Mouse (Mus musculus): ENCODE results near the gene Gng8. TPM values are rescaled to one million over a fixed set of nuclear protein-coding genes. Genes with fewer than 3 reads are reported as not detected.

Gng8 gene
- polyA plus RNA-seq, 1 experiment from 2014 or later = 6.6 TPM

- no peaks in the 10 kb centered on the region; the same call in 1 of the 2 replicates for H3K4me1 ChIP-seq
- no peak overlapping the region for H3K4me3 ChIP-seq
- no peak overlapping the region for H3K27ac ChIP-seq
- H3K36me3 ChIP-seq (replicated peaks) = peaks cover 57% of the 10 kb centered on the region
- H3K27me3 ChIP-seq (ENCODE audit: poor library complexity, severe bottlenecking) = 0 out of 2 replicates have a peak, but pooled peaks cover 12% of the 10 kb centered on the region
- peak; percentile 69 for DNase-seq (ENCODE audit: extremely low spot score, low spot score)
- H3K9me3 ChIP-seq = no peaks in the 10 kb centered on the region
- WGBS = 43% methylated on average over 10 of the region's 10 CpGs
These were observed 22.3 kb downstream of the Gng8 start for GRCm38 (mm10) chr7:16913806-16914452.

DNA sequence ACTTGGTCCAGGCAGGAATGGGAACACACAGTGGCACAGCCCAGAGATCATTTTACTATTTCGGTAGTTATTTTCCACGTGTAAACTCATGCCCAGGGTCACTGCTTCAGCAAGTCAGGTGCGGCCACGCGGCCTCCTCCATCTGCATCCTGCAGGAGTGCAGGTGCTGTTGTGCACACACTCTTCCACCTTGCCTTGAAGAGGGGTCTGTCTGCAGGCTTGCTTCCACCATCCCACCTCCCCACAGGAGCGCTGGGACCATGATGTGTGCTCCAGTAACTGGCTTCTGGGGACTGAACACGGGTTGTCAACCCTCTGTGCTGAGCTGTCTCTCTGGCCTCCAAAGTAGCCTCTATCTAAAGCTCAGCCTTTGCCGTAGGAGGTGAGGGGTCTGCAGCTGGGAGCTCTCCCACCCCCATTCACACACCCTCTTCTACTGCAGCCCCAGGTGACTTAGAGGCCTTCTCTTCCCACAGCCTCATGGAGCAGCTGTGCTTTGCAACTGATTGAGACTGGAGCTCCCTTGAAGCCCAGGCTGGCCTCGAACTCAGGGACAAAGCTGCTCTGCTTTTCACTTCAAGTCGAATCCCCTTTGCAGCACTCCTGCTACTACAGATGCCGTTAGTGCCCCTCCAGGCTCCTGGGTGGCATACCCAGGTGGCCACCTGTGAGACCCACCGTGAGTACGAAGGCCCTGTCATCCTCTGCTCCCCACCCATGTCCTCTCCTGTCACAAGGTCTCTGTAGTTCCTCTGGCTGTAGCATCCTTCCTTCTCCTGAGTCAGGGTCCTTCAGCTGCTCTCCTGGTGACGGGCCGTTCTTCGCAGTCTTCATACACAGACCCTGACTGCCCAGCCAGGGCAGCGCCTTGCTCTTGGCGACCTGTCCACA lies 23.1 kb downstream of the Gng8 start:
- Histone ChIP-seq H3K27me3 (ENCODE audit: poor library complexity, severe bottlenecking) (0 out of 2 replicates have a peak, but pooled peaks cover 4% of the 10 kb centered on the region), H3K9me3 (no peaks in the 10 kb centered on the region), H3K4me1 (peaks cover 6% of the 10 kb centered on the region), H3K4me3 (no peak overlapping the region), H3K36me3 (replicated peaks) (peaks cover 64% of the 10 kb centered on the region), H3K27ac (no peak overlapping the region)
- 86% methylated on average over 18 of the region's 18 CpGs for WGBS
- no peak for DNase-seq (ENCODE audit: extremely low spot score, low spot score)

DNA sequence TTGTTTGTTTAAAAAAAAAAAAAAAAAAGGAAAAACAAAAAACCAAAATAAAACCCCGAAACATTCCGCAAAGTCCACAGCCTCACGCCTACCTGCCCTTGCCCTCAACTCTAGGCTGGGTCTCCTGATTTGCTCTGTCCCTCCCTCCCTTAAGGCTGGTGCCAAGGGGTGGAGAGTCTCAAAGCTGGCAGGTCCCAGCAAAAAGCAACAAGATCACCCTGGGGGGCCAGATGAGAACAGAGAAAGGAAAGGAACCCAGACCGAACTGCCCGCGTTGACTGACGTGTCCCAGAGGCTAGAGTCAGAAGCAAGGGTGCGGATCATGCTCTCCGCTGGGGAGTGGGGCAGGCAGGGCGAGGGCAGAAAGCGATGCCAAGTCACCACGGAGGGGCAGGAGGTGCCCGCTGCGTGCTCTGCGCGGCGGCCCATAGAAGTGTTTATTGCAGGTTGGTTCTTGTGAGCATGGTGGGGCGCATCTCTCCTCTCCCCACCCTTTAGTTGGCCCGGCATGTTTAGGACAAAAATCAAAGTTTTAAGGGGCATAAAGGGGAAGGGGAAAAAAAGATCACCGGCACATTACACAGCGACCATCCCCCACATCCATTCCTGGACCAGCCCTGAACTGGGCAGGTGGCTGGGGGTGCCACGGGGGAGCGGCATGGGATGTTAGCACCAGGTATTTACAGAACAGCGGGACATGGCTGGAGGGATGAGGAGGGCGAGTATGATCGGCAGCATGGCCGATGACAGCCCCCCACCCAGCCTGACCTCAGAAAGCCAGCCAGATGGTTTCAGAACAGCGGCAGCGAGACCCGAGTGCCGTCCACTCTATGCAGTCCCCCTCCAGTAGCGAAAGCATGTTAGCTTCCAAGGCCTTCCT lies 24.1 kb downstream of the Gng8 start:
- no peaks in the 10 kb centered on the region for H3K27me3 ChIP-seq (ENCODE audit: poor library complexity, severe bottlenecking)
- peaks cover 72% of the 10 kb centered on the region for H3K36me3 ChIP-seq (replicated peaks)
- H3K4me3 ChIP-seq = no peak overlapping the region
- 94% methylated on average over 32 of the region's 32 CpGs for WGBS
- DNase-seq (ENCODE audit: extremely low spot score, low spot score) = no peak
- H3K27ac ChIP-seq = no peak overlapping the region
- H3K4me1 ChIP-seq = peaks cover 15% of the 10 kb centered on the region
- no peaks in the 10 kb centered on the region for H3K9me3 ChIP-seq

- peaks cover 81% of the 10 kb centered on the region for H3K36me3 ChIP-seq (replicated peaks)
These were observed 25.0 kb downstream of the Gng8 start for GRCm38 (mm10) chr7:16916342-16917265.

GRCm38 (mm10) chr7:16917447-16917846 lies 25.9 kb downstream of the Gng8 start:
- no peak for DNase-seq (ENCODE audit: extremely low spot score, low spot score)
- 93% methylated on average over 11 of the region's 11 CpGs for WGBS
- no peak overlapping the region for H3K27ac ChIP-seq
- H3K27me3 ChIP-seq (ENCODE audit: poor library complexity, severe bottlenecking) = no peaks in the 10 kb centered on the region
- H3K36me3 ChIP-seq (replicated peaks) = peaks cover 88% of the 10 kb centered on the region
- H3K9me3 ChIP-seq = no peaks in the 10 kb centered on the region
- H3K4me3 ChIP-seq = no peak overlapping the region
- peaks cover 32% of the 10 kb centered on the region for H3K4me1 ChIP-seq

More at GRCm38 (mm10) chr7:16916342-16917265, 25.0 kb downstream of the Gng8 start:
- DNase-seq (ENCODE audit: extremely low spot score, low spot score) = no peak
- Histone ChIP-seq H3K4me1 (peaks cover 24% of the 10 kb centered on the region), H3K4me3 (no peak overlapping the region), H3K27ac (no peak overlapping the region), H3K9me3 (no peaks in the 10 kb centered on the region), H3K27me3 (ENCODE audit: poor library complexity, severe bottlenecking) (no peaks in the 10 kb centered on the region)
- WGBS = 89% methylated on average over 30 of the region's 30 CpGs

DNA sequence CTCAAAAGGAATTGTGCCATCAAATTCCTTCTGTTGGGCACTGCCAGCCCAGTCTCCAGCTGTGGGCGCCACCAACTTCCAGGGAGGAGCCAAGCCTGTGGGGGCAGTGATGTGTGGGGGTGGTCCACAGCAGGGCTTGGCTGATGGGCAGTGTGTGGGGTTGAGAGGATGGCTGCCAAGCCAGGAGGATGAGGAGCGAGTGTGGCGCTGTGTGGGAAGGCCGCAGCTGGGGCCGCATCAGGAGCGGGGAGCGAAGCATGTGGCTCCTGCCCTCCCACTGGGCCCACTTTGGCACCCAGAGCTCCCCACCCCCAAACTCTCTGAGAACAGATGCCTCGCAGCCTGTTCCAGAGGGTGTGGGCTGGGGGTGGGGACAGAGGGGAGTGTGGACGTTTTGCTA lies 26.4 kb downstream of the Gng8 start:
- peaks cover 38% of the 10 kb centered on the region for H3K4me1 ChIP-seq
- no peaks in the 10 kb centered on the region for H3K27me3 ChIP-seq (ENCODE audit: poor library complexity, severe bottlenecking)
- peaks cover 87% of the 10 kb centered on the region for H3K36me3 ChIP-seq (replicated peaks)
- DNase-seq (ENCODE audit: extremely low spot score, low spot score) = no peak
- H3K4me3 ChIP-seq = no peak overlapping the region
- H3K27ac ChIP-seq = no peak overlapping the region
- 92% methylated on average over 9 of the region's 9 CpGs for WGBS
- no peaks in the 10 kb centered on the region for H3K9me3 ChIP-seq

DNA sequence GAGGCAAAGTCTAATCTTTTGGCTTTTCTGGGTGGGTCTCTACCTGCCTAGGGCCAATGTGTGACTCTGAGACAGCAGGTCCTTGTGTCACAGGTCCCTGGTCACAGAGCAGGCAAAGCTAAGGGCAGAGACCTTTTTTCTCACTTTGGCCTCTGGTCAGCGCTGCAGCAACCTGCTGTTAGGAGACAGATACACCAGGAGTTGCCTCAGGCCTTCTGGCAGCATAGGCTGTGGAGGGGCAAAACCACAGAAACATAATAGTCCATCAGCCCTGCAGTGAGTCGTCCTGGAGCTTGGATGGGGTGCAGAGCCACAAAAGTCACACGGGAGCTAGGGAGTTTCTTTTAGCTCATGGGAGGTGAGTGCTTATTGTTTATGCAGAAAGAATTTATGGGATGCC lies 27.1 kb downstream of the Gng8 start:
- H3K4me1 ChIP-seq = peaks cover 41% of the 10 kb centered on the region
- H3K27ac ChIP-seq = no peak overlapping the region
- peaks cover 83% of the 10 kb centered on the region for H3K36me3 ChIP-seq (replicated peaks)
- H3K27me3 ChIP-seq (ENCODE audit: poor library complexity, severe bottlenecking) = no peaks in the 10 kb centered on the region
- no peak overlapping the region for H3K4me3 ChIP-seq
- 84% methylated on average over 3 of the region's 3 CpGs for WGBS
- DNase-seq (ENCODE audit: extremely low spot score, low spot score) = no peak
- no peaks in the 10 kb centered on the region for H3K9me3 ChIP-seq

GRCm38 (mm10) chr7:16919395-16920149 lies 28.0 kb downstream of the Gng8 start:
- 89% methylated on average over 13 of the region's 13 CpGs for WGBS
- Histone ChIP-seq H3K4me3 (no peak overlapping the region), H3K4me1 (peaks cover 42% of the 10 kb centered on the region)

GRCm38 (mm10) chr7:16920150-16920579 lies 28.6 kb downstream of the Gng8 start:
- DNase-seq (ENCODE audit: extremely low spot score, low spot score) = no peak
- Histone ChIP-seq H3K27ac (no peak overlapping the region), H3K36me3 (replicated peaks) (peaks cover 68% of the 10 kb centered on the region), H3K4me3 (no peak overlapping the region), H3K9me3 (no peaks in the 10 kb centered on the region), H3K4me1 (peaks cover 45% of the 10 kb centered on the region), H3K27me3 (ENCODE audit: poor library complexity, severe bottlenecking) (no peaks in the 10 kb centered on the region)
- WGBS = 90% methylated on average over 7 of the region's 7 CpGs

More at GRCm38 (mm10) chr7:16919395-16920149, 28.0 kb downstream of the Gng8 start:
- no peak for DNase-seq (ENCODE audit: extremely low spot score, low spot score)
- H3K9me3 ChIP-seq = no peaks in the 10 kb centered on the region
- H3K27me3 ChIP-seq (ENCODE audit: poor library complexity, severe bottlenecking) = no peaks in the 10 kb centered on the region
- 0 out of 2 replicates have a peak overlapping the region, but pooled peaks have one; percentile 20 for H3K27ac ChIP-seq
- peaks cover 74% of the 10 kb centered on the region for H3K36me3 ChIP-seq (replicated peaks)

DNA sequence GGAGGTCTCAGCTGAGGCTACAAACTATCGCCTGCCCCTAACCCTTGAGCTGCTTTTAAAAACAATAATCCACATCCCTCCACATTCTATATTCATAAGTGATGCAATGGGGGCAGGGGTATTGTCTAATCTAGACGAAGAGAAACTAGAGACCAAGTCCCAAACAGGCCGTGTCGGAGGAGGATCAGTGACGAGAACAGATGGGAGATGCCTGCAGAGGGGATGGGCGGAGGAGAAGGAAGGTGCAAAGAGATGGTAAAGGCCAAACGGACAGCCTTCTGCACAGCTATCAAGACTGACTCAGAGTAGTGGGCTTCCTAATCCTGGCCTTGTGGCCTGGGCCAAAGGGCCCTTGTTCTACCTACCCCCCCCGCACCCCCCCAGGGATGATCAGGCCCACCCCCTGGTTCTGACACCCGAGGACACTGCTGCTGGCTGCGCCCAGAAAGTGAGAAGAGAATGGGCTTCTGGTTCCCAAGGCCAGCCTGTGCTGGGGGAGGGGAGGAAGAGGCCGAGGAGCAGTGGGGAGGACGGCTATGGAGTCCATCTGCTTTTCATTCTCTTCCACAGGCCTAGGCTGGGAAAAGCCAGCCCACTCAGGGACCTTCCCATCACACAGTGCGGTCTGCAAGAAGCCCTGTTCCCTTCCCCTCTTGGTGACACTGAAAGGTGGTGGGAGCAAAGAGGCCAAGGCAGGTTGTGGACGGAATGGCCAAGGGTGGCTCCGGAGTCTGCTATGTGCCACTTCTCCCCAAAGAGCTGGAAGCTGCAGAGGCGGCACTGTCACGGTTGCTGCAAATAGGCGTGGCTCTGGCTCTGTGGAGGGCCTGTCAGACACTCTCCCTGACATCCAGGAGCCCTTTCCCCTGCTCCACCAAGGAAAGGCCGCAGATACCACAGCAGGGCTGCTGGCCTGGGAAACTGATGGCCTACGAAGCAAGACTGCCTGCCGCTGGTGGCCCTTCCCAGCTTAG lies 29.5 kb downstream of the Gng8 start:
- 55% methylated on average over 21 of the region's 21 CpGs for WGBS
- peak; percentile 28 for DNase-seq (ENCODE audit: extremely low spot score, low spot score)
- no peaks in the 10 kb centered on the region for H3K9me3 ChIP-seq
- H3K4me1 ChIP-seq = peaks cover 45% of the 10 kb centered on the region
- peak overlapping the region; percentile 94 for H3K4me3 ChIP-seq
- H3K27ac ChIP-seq = peak overlapping the region; percentile 98
- no peaks in the 10 kb centered on the region for H3K27me3 ChIP-seq (ENCODE audit: poor library complexity, severe bottlenecking)
- peaks cover 59% of the 10 kb centered on the region for H3K36me3 ChIP-seq (replicated peaks)

All from forebrain, embryonic 10.5 days (tissue).